Mouse (Mus musculus) B cell, adult 2 months (primary cell): ENCODE data around the gene Gstp3.
"Not testable (repeated sequence)": the region's sequence is repeated elsewhere in the genome, so short reads cannot be mapped to it uniquely, and the experiment has no call there.

Experiments
- DNase-seq, 2 experiments: peaks; one replicate each; pipeline ENCODE4 v3.0.0; 2022

The Gstp3 gene

GRCm38 (mm10) chr19:4060044-4060898 lies 902 bp upstream of the Gstp3 start:
- DNase-seq, result not testable (repeated sequence)

- no peak for DNase-seq
These were observed 788 bp downstream of the Gstp3 start for GRCm38 (mm10) chr19:4058581-4058980.

- DNase-seq, result no peak
These were observed 1.4 kb downstream of the Gstp3 start for GRCm38 (mm10) chr19:4057962-4058361.

GRCm38 (mm10) chr19:4057389-4057788 lies 2.0 kb downstream of the Gstp3 start:
- no peak for DNase-seq

- DNase-seq, result no peak
These were observed 2.6 kb downstream of the Gstp3 start for GRCm38 (mm10) chr19:4056727-4057126.

DNA sequence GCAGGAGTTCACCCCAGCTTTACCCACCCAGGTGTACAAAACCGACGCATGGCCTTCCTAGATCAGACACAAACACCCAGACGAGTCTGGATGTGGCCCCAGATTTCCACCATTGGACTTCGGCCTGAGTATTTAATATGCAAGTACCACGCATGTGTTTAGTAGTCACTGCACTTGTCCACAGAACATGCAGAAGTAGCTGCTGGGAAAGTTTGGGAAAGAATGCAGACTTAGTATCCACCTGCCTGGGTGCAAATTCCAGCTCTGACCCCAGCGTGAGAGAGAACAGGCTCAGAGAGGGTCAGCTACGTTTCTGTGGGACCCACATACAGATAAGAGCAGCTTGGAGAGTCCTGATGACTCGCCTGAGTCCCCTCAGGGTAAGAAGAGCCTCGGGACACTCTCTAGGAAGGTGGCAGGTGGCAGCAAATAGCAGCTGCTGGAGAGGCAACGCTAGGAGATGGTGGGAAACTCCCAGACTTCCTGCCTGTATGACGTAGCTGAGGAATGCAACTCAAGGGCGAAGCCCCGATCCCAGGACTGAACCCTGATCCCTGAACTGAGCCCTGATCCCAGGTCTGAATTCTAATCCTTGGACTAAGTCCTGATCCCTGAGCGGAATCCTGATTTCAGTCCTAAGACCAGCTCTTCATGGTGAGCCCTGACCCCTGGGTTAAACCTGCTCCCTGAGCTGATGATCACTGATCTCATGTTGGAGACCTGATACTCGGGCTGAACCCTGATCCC lies 3.2 kb downstream of the Gstp3 start:
- no peak for DNase-seq

- no peak for DNase-seq
These were observed 4.0 kb downstream of the Gstp3 start for GRCm38 (mm10) chr19:4055216-4055946.

GRCm38 (mm10) chr19:4054613-4055012 lies 4.8 kb downstream of the Gstp3 start:
- no peak for DNase-seq

GRCm38 (mm10) chr19:4052516-4053030 lies 6.8 kb downstream of the Gstp3 start:
- peak in 1 of 2 experiments; percentile 13 for DNase-seq

- DNase-seq, result peak; percentile 87
These were observed 7.4 kb downstream of the Gstp3 start for GRCm38 (mm10) chr19:4051741-4052515.

DNA sequence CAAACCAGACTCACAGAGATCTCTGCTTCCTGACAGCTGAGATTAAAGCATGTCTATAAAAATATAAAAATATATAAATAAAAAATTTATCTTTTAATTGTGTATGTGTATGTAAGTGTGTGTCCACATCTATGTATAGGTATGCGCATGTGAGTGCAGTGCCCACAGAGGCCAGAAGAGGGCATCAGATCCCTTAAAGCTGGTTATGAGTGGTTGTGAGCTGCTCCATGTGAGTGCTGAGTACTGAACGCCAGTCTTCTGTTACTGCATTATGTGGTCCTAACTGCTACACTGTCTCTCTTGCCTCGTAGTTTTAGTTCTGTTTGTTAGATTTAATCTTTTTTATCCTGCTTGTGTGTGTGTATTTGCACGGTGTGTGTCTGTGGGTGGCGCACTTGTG lies 8.4 kb downstream of the Gstp3 start:
- peak; percentile 30 to 33 for DNase-seq

- not testable (repeated sequence) for DNase-seq
These were observed 10.3 kb downstream of the Gstp3 start for GRCm38 (mm10) chr19:4049069-4049468.

- peak; percentile 93 to 94 for DNase-seq
These were observed 11.5 kb downstream of the Gstp3 start for GRCm38 (mm10) chr19:4047859-4048258.

GRCm38 (mm10) chr19:4046866-4047254 lies 12.5 kb downstream of the Gstp3 start:
- DNase-seq, result no peak

DNA sequence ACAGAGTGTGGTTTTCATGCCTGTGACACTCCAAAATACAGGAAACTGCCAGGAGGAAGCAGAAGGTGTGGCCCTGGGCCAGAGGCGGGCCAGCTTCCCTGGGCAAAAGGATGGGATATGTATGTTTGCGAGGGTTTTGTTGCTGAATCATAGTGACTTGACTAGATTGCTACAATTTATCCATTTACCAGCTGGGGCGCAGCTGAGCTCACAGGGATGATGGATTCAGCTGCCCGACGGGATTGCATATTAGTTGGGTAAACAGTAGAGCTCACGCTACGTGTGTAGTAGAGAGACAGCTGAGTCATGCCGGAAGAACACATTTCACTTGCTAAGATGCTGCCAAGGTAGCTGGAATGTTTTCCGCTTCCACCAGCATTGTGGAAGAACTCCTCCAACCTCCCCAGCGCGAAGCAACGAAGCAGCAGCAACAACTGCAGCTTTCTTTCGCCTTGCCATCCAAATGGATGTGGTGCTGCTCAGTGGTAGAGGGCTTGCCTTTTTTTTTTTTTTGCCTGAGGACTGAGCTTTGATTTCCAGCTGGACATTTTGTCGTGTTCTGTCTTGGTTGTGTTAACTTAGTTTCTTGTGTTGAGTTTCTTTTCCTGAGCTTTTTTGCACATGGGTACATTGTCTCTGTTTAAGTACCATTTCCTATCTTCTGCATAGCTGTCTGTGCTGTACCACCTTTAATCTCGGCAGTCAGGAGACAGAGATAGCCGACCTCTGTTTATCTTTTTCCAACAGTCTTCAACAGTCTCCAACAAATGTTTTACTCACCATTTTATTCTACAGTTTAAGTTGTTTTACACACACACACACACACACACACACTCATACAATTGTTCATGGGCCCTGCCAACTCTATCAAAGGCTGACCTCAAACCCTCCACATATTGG lies 13.2 kb downstream of the Gstp3 start, which contains the start of gene Gstp2:
Gene Gstp2, minus strand, starts transcription at position 58 of the 900 bp plus-strand sequence.
- DNase-seq, result no peak

DNA sequence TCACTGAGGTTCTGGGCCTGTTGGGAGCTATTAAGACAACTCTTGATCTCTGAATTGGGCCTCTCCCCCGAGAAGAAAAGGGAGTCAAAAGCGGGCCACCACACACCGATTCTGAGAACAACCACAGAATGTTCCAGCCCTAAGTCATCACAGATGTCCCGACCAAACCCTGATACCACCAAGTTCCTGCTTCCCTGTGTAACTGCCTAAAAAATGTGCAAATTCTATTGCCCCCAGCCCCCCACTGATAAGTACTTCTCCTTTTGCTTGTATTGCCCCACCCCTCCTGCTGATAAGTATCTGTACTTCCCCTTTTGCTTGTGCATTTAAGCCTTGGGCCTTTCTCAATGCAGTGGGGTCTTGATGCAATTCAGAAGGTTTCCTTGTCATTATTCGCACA lies 15.3 kb downstream of the Gstp3 start:
- DNase-seq, result peak in 1 of 2 experiments; percentile 28

DNA sequence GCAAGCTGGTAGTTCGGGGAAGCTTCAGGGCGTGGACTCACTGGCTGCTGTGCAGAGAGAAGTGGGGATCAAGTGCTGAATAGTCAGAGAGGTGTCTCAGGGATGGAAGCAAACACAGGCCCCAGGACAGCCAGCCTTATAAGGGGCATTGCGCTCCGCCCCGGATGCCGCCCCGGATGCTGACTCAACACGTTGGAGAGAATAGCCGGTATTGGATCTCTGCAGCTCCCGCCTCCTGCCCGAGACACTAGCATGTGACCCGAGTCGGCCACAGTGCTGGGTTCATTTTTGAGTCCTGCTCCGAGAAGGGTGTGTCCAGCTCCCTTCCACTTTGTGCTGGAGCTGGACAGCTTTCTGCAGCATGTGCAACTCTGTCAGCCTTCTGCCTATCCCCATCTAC lies 17.2 kb downstream of the Gstp3 start:
- peak in 1 of 2 experiments; percentile 17 for DNase-seq

- DNase-seq, result not testable (repeated sequence)
These were observed 17.9 kb downstream of the Gstp3 start for GRCm38 (mm10) chr19:4041500-4041899.

- DNase-seq, result not testable (repeated sequence)
These were observed 18.4 kb downstream of the Gstp3 start for GRCm38 (mm10) chr19:4040941-4041340.

GRCm38 (mm10) chr19:4037788-4038232 lies 21.6 kb downstream of the Gstp3 start, which contains the start of gene Gstp1:
Gene Gstp1, minus strand, starts transcription at chr19:4037985.
- DNase-seq, result peak; percentile 84 to 86
